ENCODE assay signal across 10 mouse cellular contexts in the genomic region with DNA sequence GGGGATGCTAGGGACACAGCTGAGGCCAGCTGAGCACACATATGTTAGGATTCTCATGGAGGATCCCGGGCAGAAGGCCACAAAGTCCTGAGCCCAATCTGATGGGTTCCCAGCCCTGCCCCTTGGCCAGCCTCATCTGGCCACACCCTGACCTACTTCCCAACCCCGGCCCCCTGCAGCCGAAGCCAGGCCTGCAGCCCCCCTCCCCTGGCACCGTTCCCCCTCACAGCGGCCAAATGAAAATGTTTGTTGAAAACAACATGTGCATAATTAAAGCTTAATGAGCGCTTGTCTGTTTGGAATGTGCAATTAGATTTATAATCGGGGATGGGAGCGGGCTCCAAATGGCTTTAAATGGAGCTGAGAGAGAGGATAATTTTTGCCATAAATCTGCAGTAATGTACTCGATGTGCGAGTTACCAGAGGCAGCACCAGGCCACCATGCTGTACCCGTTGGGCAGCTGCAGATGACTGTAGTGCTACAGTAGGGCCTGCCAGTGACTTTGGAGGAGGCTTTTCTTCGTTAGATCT. TPM values are rescaled to one million over a fixed set of nuclear protein-coding genes. Genes with fewer than 3 reads are reported as not detected.
DNase-seq lines count a peak whose midpoint lies in the region; ATAC-seq lines count a peak whose summit lies in the region.
"Had no signal": no experiment of that assay in that cellular context is flagged by ENCODE, and none has a peak within 500 bp of the region (broad histone marks: within the 10 kb centered on the region; RNA-seq: fewer than 3 reads in every experiment).

No protein-coding gene starts in this region.

- no peak overlapping the region for H3K9ac ChIP-seq in forebrain, embryonic 11.5 days (ENCODE audit: low read length)
- no peak overlapping the region for H3K9ac ChIP-seq in forebrain, embryonic 16.5 days (replicated peaks; ENCODE audit: low read depth, low read length)
- no peak overlapping the region for H3K9ac ChIP-seq in midbrain, embryonic 15.5 days
- H3K9ac ChIP-seq: liver, embryonic 15.5 days had no signal

- intact Hi-C loops in left cerebral cortex, postnatal 14 days (cut with DNase I) = no loop called here

- no peaks in the 10 kb centered on the region for H3K9me3 ChIP-seq in forebrain, embryonic 11.5 days (ENCODE audit: control insufficient read depth, low read length)
- H3K9me3 ChIP-seq in forebrain, embryonic 10.5 days = no peaks in the 10 kb centered on the region
- H3K9me3 ChIP-seq in forebrain, embryonic 16.5 days (ENCODE audit: control insufficient read depth, low read length) = no peaks in the 10 kb centered on the region
- H3K9me3 ChIP-seq in midbrain, embryonic 15.5 days = no peaks in the 10 kb centered on the region
- H3K9me3 ChIP-seq: liver, embryonic 15.5 days had no signal

- DNase-seq in forebrain, embryonic 11.5 days (ENCODE audit: low spot score) = peak; percentile 54
- DNase-seq in forebrain, embryonic 10.5 days (ENCODE audit: extremely low spot score, low spot score) = no peak
- peak; percentile 28 to 38 for DNase-seq in left cerebral cortex, postnatal 14 days (ENCODE audit: low spot score in 2 of 2)
- DNase-seq in left cerebral cortex, adult 8-10 months (ENCODE audit: low spot score in 2 of 2) = no peak
- DNase-seq: heart, adult 2 months had no signal

- H3K36me3 ChIP-seq in forebrain, embryonic 11.5 days (ENCODE audit: control insufficient read depth, insufficient read depth, low read length) = no peaks in the 10 kb centered on the region
- H3K36me3 ChIP-seq in forebrain, embryonic 10.5 days (replicated peaks) = no peaks in the 10 kb centered on the region
- H3K36me3 ChIP-seq in forebrain, embryonic 16.5 days (ENCODE audit: control insufficient read depth, insufficient read depth) = no peaks in the 10 kb centered on the region
- H3K36me3 ChIP-seq in midbrain, embryonic 15.5 days (replicated peaks) = no peaks in the 10 kb centered on the region
- H3K36me3 ChIP-seq: liver, embryonic 15.5 days had no signal

- H3K27me3 ChIP-seq in forebrain, embryonic 11.5 days (ENCODE audit: control insufficient read depth, insufficient read depth, low read length) = no peaks in the 10 kb centered on the region
- H3K27me3 ChIP-seq in forebrain, embryonic 10.5 days (ENCODE audit: poor library complexity, severe bottlenecking) = no peaks in the 10 kb centered on the region
- H3K27me3 ChIP-seq in forebrain, embryonic 16.5 days (replicated peaks; ENCODE audit: control insufficient read depth, insufficient read depth, low read length) = peaks cover 26% of the 10 kb centered on the region
- H3K27me3 ChIP-seq in midbrain, embryonic 15.5 days (replicated peaks) = no peaks in the 10 kb centered on the region
- H3K27me3 ChIP-seq: liver, embryonic 15.5 days had no signal

- peak; percentile 36; the same call in 1 of the 2 replicates for ATAC-seq in forebrain, embryonic 11.5 days (replicated peaks; ENCODE audit: low FRiP score)
- peak; percentile 53 for ATAC-seq in forebrain, embryonic 16.5 days
- 0 out of 2 replicates have a peak, but pooled peaks have one; percentile 9 for ATAC-seq in midbrain, embryonic 15.5 days (replicated peaks)
- ATAC-seq in monocyte, adult 5-6 weeks (replicated peaks; ENCODE audit: insufficient number of reproducible peaks, low FRiP score, low TSS enrichment, poor library complexity, severe bottlenecking) = no peak
- no peak for ATAC-seq in inflammation-experienced regulatory T-cells, adult 6 months

- H3K27ac ChIP-seq in forebrain, embryonic 11.5 days (ENCODE audit: low read depth, low read length) = no peak overlapping the region
- no peak overlapping the region for H3K27ac ChIP-seq in forebrain, embryonic 10.5 days
- H3K27ac ChIP-seq in forebrain, embryonic 16.5 days (ENCODE audit: low read length) = peak overlapping the region; percentile 46
- H3K27ac ChIP-seq in midbrain, embryonic 15.5 days = 0 out of 2 replicates have a peak overlapping the region, but pooled peaks have one; percentile 22
- H3K27ac ChIP-seq: heart, adult 2 months; liver, embryonic 15.5 days had no signal

- H3K4me1 ChIP-seq in forebrain, embryonic 11.5 days (replicated peaks; ENCODE audit: control insufficient read depth, insufficient read depth, low read length) = peaks cover 5% of the 10 kb centered on the region; the same call in 1 of the 2 replicates
- peaks cover 57% of the 10 kb centered on the region for H3K4me1 ChIP-seq in forebrain, embryonic 10.5 days
- peaks cover 35% of the 10 kb centered on the region for H3K4me1 ChIP-seq in forebrain, embryonic 16.5 days (replicated peaks; ENCODE audit: control insufficient read depth, insufficient read depth, low read length)
- H3K4me1 ChIP-seq in midbrain, embryonic 15.5 days = peaks cover 36% of the 10 kb centered on the region
- H3K4me1 ChIP-seq: liver, embryonic 15.5 days had no signal

- H3K4me3 ChIP-seq in forebrain, embryonic 11.5 days (ENCODE audit: low read depth, low read length) = no peak overlapping the region
- H3K4me3 ChIP-seq in forebrain, embryonic 10.5 days = no peak overlapping the region
- H3K4me3 ChIP-seq in forebrain, embryonic 16.5 days (replicated peaks; ENCODE audit: low read length) = no peak overlapping the region
- H3K4me3 ChIP-seq in midbrain, embryonic 15.5 days = no peak overlapping the region
- H3K4me3 ChIP-seq: heart, adult 2 months; liver, embryonic 15.5 days had no signal

- H3K4me2 ChIP-seq in forebrain, embryonic 11.5 days (ENCODE audit: low read depth, low read length, severe bottlenecking) = no peak overlapping the region
- H3K4me2 ChIP-seq in forebrain, embryonic 16.5 days (ENCODE audit: low read length) = no peak overlapping the region
- H3K4me2 ChIP-seq in midbrain, embryonic 15.5 days = no peak overlapping the region
- H3K4me2 ChIP-seq: liver, embryonic 15.5 days had no signal

- WGBS in forebrain, embryonic 11.5 days = 72% methylated on average over 12 of the region's 12 CpGs
- WGBS in forebrain, embryonic 10.5 days = 87% methylated on average over 12 of the region's 12 CpGs
- 15% methylated on average over 12 of the region's 12 CpGs for WGBS in forebrain, embryonic 16.5 days
- WGBS in midbrain, embryonic 15.5 days = 69% methylated on average over 12 of the region's 12 CpGs

RNA-seq across cellular contexts. Expression of a gene that starts 35.1 kb away (rescaled TPM):
- polyA plus RNA-seq in forebrain, embryonic 11.5 days (2014; fragmentation: Nextera tagmentation; extraction: Ambion mirVana) = 35.0 and 35.5 TPM in 2 replicates
- polyA plus RNA-seq in forebrain, embryonic 10.5 days (2016; fragmentation: Nextera tagmentation; extraction: Ambion mirVana) = 26.6 and 37.1 TPM in 2 replicates
- total RNA-seq in left cerebral cortex, postnatal 14 days (2021) = 10 to 100 TPM; 22.0 to 27.4 TPM
- total RNA-seq in left cerebral cortex, adult 8-10 months (2022) = 10 to 100 TPM; 28.8 to 37.3 (median 34.1) TPM
- 17.6 and 22.9 TPM in 2 replicates for polyA plus RNA-seq in forebrain, embryonic 16.5 days (2015; fragmentation: Nextera tagmentation; extraction: Ambion mirVana)
- 47.4 and 55.1 TPM in 2 replicates for polyA plus RNA-seq in midbrain, embryonic 15.5 days (2015; fragmentation: Nextera tagmentation; extraction: Ambion mirVana)
- not detected in 3 replicates for total RNA-seq in monocyte, adult 5-6 weeks (2017)
- polyA plus RNA-seq in inflammation-experienced regulatory T-cells, adult 6 months (2017; shearing (Covaris generic)) = 10 to 100 TPM; 11.0 to 19.2 (median 13.1) TPM

Comparison
In these comparisons a context has a peak if more than half of its experiments do, and no peak if none do; other contexts are left out.
1. DNase-seq: peak in forebrain, embryonic 11.5 days (single experiment) and left cerebral cortex, postnatal 14 days (2 of 2); none in forebrain, embryonic 10.5 days (single experiment) and left cerebral cortex, adult 8-10 months (0 of 2).
2. H3K27ac ChIP-seq: peak in forebrain, embryonic 16.5 days (single experiment) and midbrain, embryonic 15.5 days (single experiment); none in forebrain, embryonic 11.5 days (single experiment) and forebrain, embryonic 10.5 days (single experiment).
3. ATAC-seq: peak in forebrain, embryonic 11.5 days (single experiment), forebrain, embryonic 16.5 days (single experiment) and midbrain, embryonic 15.5 days (single experiment); none in monocyte, adult 5-6 weeks (single experiment) and inflammation-experienced regulatory T-cells, adult 6 months (single experiment).